ENCODE assay signal across 11 mouse cellular contexts in genomic region chr3:115788525-115788924, GRCm38 (mm10).
"Had no signal": no experiment of that assay in that cellular context is flagged by ENCODE, and none has a peak within 500 bp of the region (broad histone marks: within the 10 kb centered on the region; RNA-seq: fewer than 3 reads in every experiment).

No protein-coding gene starts in this region.

- H3K36me3 ChIP-seq: kidney, embryonic 15.5 days; liver, embryonic 13.5 days; lung, embryonic 15.5 days had no signal

- DNase-seq: kidney, adult 8-10 months; layer of hippocampus, postnatal 36 days; liver, embryonic 13.5 days; lung, postnatal 14 days; midbrain, embryonic 14.5 days; thymus, adult 18-20 months; thymus, postnatal 36 days had no signal

- H3K9me3 ChIP-seq: kidney, embryonic 15.5 days; liver, embryonic 13.5 days; lung, embryonic 15.5 days had no signal

- H3K27ac ChIP-seq: kidney, embryonic 15.5 days; left cerebral cortex, adult 2 months; liver, embryonic 13.5 days; lung, embryonic 15.5 days had no signal

- H3K4me2 ChIP-seq: kidney, embryonic 15.5 days; liver, embryonic 13.5 days; lung, embryonic 15.5 days; midbrain, embryonic 11.5 days had no signal

- H3K4me1 ChIP-seq: kidney, embryonic 15.5 days had no signal

- H3K27me3 ChIP-seq: kidney, embryonic 15.5 days; liver, embryonic 13.5 days; lung, embryonic 15.5 days had no signal

- H3K9ac ChIP-seq: kidney, embryonic 15.5 days; liver, embryonic 13.5 days; lung, embryonic 15.5 days had no signal

- H3K4me3 ChIP-seq: kidney, embryonic 15.5 days; left cerebral cortex, adult 2 months; liver, embryonic 13.5 days; lung, embryonic 15.5 days had no signal
